Mouse (Mus musculus): ENCODE measurements around the gene Ube4b. TPM values are rescaled to one million over a fixed set of nuclear protein-coding genes. Genes with fewer than 3 reads are reported as not detected.
A peak's percentile ranks its signal among the peaks of the same experiment; 100 is the strongest.
"Not testable (repeated sequence)": the region's sequence is repeated elsewhere in the genome, so short reads cannot be mapped to it uniquely, and the experiment has no call there.

Ube4b gene
- polyA plus RNA-seq, 1 experiment = 110 TPM

DNA sequence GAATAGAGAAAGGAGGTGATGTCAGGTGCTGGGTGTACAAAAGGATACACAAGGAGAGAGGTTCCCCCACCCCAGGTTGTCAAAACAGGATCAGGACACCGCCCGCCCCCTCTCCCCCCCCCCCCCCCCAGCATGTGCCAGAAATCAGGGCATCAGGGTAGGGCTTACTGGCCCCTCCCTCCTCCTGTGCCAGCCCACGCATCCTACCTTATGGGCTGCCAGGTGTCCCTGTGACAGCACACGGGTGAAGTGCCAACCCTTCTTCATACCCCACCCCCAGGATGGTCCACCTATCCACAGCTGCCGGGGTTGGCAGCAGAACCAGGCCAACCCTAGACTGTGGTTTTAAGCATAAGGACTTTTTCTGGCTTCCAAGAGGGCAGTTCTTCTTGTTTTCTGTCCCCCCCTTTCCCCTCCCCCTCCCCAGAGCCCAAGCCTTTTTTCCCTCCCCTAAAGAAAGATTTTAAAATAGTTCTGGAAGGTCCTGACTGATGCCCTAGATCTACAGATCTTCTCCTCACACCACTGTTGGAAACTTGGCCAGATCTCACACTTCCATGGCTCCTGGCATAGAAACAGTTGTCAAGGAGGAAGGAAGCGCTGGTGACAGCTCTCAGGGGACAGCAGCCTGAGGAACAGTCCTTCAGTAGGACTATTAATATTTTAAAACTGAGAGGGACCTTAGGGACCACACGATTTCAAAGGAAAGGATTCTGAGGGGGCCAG, 35.2 kb upstream of the Ube4b start:
- DNase-seq = peak; percentile 21
- TF ChIP-seq POLR2A (IDR thresholded peaks at IDR 0.05; ENCODE audit: control insufficient read depth, extremely low read depth, insufficient read depth, low read length, poor library complexity) (no peak), CTCF (IDR thresholded peaks at IDR 0.05; ENCODE audit: borderline replicate concordance, control insufficient read depth, extremely low read depth, insufficient read depth, low read length, poor library complexity) (no peak)
- 28% methylated on average over 7 of the region's 7 CpGs for WGBS
- H3K4me3 ChIP-seq (ENCODE audit: control insufficient read depth, insufficient read depth, low read length) = no peak overlapping the region
- H3K36me3 ChIP-seq (ENCODE audit: control insufficient read depth, insufficient read depth, low read length) = no peaks in the 10 kb centered on the region
- peaks cover 38% of the 10 kb centered on the region for H3K4me1 ChIP-seq (replicated peaks; ENCODE audit: control insufficient read depth, insufficient read depth, low read length)
- no peaks in the 10 kb centered on the region for H3K27me3 ChIP-seq (ENCODE audit: control insufficient read depth, insufficient read depth, low read length)
- H3K27ac ChIP-seq (ENCODE audit: control insufficient read depth, insufficient read depth, low read length) = peak overlapping the region; percentile 30; the same call in 1 of the 2 replicates

DNA sequence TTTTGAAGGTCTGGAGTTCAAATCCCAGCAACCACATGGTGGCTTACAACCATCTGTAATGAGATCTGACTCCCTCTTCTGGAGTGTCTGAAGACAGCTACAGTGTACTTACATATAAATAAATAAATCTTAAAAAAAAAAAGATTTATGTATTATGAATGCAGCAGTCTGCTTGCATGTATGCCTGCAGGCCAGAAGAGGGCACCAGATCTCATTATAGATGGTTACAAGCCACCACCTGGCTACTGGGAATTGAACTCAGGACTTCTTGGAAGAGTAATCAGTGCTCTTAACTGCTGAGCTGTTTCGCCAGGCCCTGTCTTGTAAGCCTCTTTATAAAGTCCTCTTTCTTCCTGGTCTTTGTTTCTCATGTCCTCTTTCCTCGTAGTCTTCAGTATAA, 33.9 kb upstream of the Ube4b start:
- H3K27ac ChIP-seq (ENCODE audit: control insufficient read depth, insufficient read depth, low read length); H3K27me3 ChIP-seq (ENCODE audit: control insufficient read depth, insufficient read depth, low read length); H3K4me3 ChIP-seq (ENCODE audit: control insufficient read depth, insufficient read depth, low read length); DNase-seq; H3K36me3 ChIP-seq (ENCODE audit: control insufficient read depth, insufficient read depth, low read length): not testable (repeated sequence)
- peaks cover 32% of the 10 kb centered on the region for H3K4me1 ChIP-seq (replicated peaks; ENCODE audit: control insufficient read depth, insufficient read depth, low read length)
- 96% methylated on average over 2 of the region's 2 CpGs for WGBS

DNA sequence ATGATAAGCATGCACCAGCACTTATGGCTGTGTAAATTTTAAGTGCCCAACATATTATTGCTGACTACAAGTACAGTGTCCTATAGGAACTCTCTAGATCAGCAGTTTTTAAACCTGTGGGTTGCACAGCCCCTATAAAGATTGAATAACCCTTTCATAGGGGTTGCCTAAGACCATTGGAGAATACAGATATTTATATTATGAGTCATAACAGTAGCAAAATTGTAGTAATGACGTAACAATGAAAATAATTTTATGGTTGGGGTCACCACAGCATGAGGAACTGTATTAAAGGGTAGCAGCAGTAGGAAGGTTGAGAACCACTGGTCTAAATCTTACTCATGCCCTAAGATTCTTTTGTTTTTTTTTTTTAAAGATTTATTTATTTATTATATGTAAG, 32.9 kb upstream of the Ube4b start:
- WGBS = 88% methylated on average over 1 of the region's 1 CpGs
- H3K4me3 ChIP-seq (ENCODE audit: control insufficient read depth, insufficient read depth, low read length) = no peak overlapping the region
- no peak overlapping the region for H3K27ac ChIP-seq (ENCODE audit: control insufficient read depth, insufficient read depth, low read length)
- H3K4me1 ChIP-seq (replicated peaks; ENCODE audit: control insufficient read depth, insufficient read depth, low read length) = peaks cover 28% of the 10 kb centered on the region
- no peaks in the 10 kb centered on the region for H3K36me3 ChIP-seq (ENCODE audit: control insufficient read depth, insufficient read depth, low read length)
- no peak for DNase-seq
- no peaks in the 10 kb centered on the region for H3K27me3 ChIP-seq (ENCODE audit: control insufficient read depth, insufficient read depth, low read length)
- TF ChIP-seq CTCF (IDR thresholded peaks at IDR 0.05; ENCODE audit: borderline replicate concordance, control insufficient read depth, extremely low read depth, insufficient read depth, low read length, poor library complexity) (no peak), POLR2A (IDR thresholded peaks at IDR 0.05; ENCODE audit: control insufficient read depth, extremely low read depth, insufficient read depth, low read length, poor library complexity) (no peak)

DNA sequence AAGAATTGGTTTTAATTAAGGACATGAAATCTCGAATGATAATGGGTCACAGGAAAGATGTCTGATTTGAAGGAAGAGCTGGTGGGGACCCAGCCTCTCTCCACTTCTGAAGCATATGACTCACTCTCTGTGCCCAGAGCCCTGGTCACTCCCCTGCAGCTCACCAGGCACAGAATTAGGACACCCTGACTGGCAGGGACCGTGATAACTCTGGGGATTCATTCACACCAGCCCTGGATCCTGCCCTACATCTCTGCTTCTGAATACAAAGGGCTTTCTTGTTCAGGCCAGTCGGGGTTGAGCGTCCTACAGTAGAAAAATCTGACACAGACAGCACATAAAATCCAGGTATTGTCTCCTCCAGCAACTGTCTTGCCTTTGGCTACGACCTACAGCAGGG, 32.0 kb upstream of the Ube4b start:
- H3K27me3 ChIP-seq (ENCODE audit: control insufficient read depth, insufficient read depth, low read length) = no peaks in the 10 kb centered on the region
- TF ChIP-seq CTCF (IDR thresholded peaks at IDR 0.05; ENCODE audit: borderline replicate concordance, control insufficient read depth, extremely low read depth, insufficient read depth, low read length, poor library complexity) = no peak
- no peak for TF ChIP-seq POLR2A (IDR thresholded peaks at IDR 0.05; ENCODE audit: control insufficient read depth, extremely low read depth, insufficient read depth, low read length, poor library complexity)
- H3K4me3 ChIP-seq (ENCODE audit: control insufficient read depth, insufficient read depth, low read length) = no peak overlapping the region
- no peaks in the 10 kb centered on the region for H3K36me3 ChIP-seq (ENCODE audit: control insufficient read depth, insufficient read depth, low read length)
- H3K4me1 ChIP-seq (replicated peaks; ENCODE audit: control insufficient read depth, insufficient read depth, low read length) = peaks cover 25% of the 10 kb centered on the region
- WGBS = 61% methylated on average over 5 of the region's 5 CpGs
- peak overlapping the region; percentile 27; the same call in 1 of the 2 replicates for H3K27ac ChIP-seq (ENCODE audit: control insufficient read depth, insufficient read depth, low read length)
- no peak for DNase-seq

DNA sequence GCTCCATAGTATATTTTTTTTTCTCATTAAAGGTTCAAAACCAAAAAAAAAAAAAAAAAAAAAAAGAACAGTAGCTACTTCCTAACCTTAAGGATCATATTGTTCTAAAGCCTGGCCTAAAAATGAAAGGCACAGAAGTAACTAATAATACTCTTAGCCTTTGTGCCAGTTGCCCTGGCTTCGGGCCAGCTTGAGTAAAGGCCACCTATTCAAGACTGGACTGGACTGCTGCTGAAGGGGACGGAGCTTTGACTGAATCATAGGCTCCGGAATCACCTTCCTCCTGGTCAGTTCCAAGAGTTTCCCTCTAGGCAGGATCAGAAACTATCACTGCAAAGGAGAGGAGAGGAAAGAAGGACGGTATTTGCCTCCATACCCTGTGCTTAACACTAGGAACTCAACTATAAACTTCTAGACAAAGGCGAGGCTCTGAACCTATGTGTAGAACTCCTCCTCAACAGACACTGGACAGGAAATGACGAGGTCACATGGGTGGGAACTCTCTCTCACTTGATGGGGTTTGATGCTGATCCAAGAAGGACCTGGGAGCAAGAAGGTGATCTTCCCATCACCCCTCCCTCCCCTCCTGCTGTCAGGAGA, 31.4 kb upstream of the Ube4b start:
- 88% methylated on average over 6 of the region's 6 CpGs for WGBS
- DNase-seq = no peak
- H3K4me1 ChIP-seq (replicated peaks; ENCODE audit: control insufficient read depth, insufficient read depth, low read length) = peaks cover 24% of the 10 kb centered on the region
- no peak overlapping the region for H3K4me3 ChIP-seq (ENCODE audit: control insufficient read depth, insufficient read depth, low read length)
- no peaks in the 10 kb centered on the region for H3K36me3 ChIP-seq (ENCODE audit: control insufficient read depth, insufficient read depth, low read length)
- TF ChIP-seq CTCF (IDR thresholded peaks at IDR 0.05; ENCODE audit: borderline replicate concordance, control insufficient read depth, extremely low read depth, insufficient read depth, low read length, poor library complexity) (no peak), POLR2A (IDR thresholded peaks at IDR 0.05; ENCODE audit: control insufficient read depth, extremely low read depth, insufficient read depth, low read length, poor library complexity) (no peak)
- H3K27ac ChIP-seq (ENCODE audit: control insufficient read depth, insufficient read depth, low read length) = no peak overlapping the region
- no peaks in the 10 kb centered on the region for H3K27me3 ChIP-seq (ENCODE audit: control insufficient read depth, insufficient read depth, low read length)

DNA sequence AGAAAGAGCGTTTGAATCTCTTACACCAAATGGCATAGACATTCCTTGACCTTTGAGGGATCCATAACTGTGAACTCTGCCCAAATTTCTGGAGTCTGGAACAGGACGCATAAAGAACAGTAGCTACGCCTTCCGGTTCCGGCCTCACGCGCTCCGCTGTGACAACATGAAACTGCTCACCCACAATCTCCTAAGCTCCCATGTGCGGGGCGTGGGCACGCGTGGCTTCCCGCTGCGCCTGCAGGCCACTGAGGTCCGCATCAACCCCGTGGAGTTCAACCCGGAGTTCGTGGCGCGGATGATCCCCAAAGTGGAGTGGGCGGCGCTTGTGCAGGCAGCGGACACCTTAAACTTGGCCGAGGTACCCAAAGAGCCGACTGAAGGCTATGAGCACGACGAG, 30.6 kb upstream of the Ube4b start:
- H3K27me3 ChIP-seq (ENCODE audit: control insufficient read depth, insufficient read depth, low read length); H3K4me3 ChIP-seq (ENCODE audit: control insufficient read depth, insufficient read depth, low read length); H3K36me3 ChIP-seq (ENCODE audit: control insufficient read depth, insufficient read depth, low read length); H3K27ac ChIP-seq (ENCODE audit: control insufficient read depth, insufficient read depth, low read length); DNase-seq: not testable (repeated sequence)
- H3K4me1 ChIP-seq (replicated peaks; ENCODE audit: control insufficient read depth, insufficient read depth, low read length) = peaks cover 22% of the 10 kb centered on the region
- WGBS = 93% methylated on average over 27 of the region's 27 CpGs

DNA sequence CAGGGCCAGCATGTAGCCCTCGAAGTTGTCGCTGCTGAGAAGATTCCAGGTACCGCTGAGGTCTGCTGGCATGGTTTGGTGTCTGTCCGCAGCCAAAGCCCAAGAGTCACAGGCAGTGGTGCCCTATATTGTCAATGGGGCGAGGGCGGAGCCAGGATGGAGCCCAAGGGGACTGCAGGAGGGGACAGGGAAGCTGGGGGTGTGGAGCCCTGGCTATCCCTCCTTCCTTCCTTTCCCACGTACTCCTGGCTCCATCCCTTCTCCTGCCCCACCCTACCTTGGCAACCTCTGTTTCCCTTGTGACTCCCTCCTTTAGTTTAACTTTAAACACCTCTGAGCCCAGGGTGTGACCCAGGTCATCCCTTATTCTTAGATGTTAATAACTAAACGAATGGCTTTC, 28.3 kb upstream of the Ube4b start, which contains the start of gene Rbp7:
TSS of gene Rbp7 (minus strand) at position 100 of the 400 bp plus-strand sequence.
- 84% methylated on average over 8 of the region's 8 CpGs for WGBS
- no peaks in the 10 kb centered on the region for H3K36me3 ChIP-seq (ENCODE audit: control insufficient read depth, insufficient read depth, low read length)
- no peak within 1 kb of the TSS for H3K4me3 ChIP-seq (ENCODE audit: control insufficient read depth, insufficient read depth, low read length)
- no peak within 1 kb of the TSS for H3K27ac ChIP-seq (ENCODE audit: control insufficient read depth, insufficient read depth, low read length)
- no peak for DNase-seq
- TF ChIP-seq POLR2A (IDR thresholded peaks at IDR 0.05; ENCODE audit: control insufficient read depth, extremely low read depth, insufficient read depth, low read length, poor library complexity) = no peak
- TF ChIP-seq CTCF (IDR thresholded peaks at IDR 0.05; ENCODE audit: borderline replicate concordance, control insufficient read depth, extremely low read depth, insufficient read depth, low read length, poor library complexity) = no peak
- H3K4me1 ChIP-seq (replicated peaks; ENCODE audit: control insufficient read depth, insufficient read depth, low read length) = peaks cover 10% of the 10 kb centered on the region
- no peaks in the 10 kb centered on the region for H3K27me3 ChIP-seq (ENCODE audit: control insufficient read depth, insufficient read depth, low read length)

All from thymus, adult 2 months (tissue).